Mouse (Mus musculus): ENCODE results near the gene Zdhhc15. TPM values are rescaled to one million over a fixed set of nuclear protein-coding genes. Genes with fewer than 3 reads are reported as not detected.

Gene Zdhhc15
- polyA plus RNA-seq, 1 experiment = 0.57 TPM

- no peak for TF ChIP-seq CEBPB (IDR thresholded peaks at IDR 0.05; ENCODE audit: low read depth)
- TF ChIP-seq USF1 (IDR thresholded peaks at IDR 0.05; ENCODE audit: low read depth) = no peak
- no peak for TF ChIP-seq CTCF (IDR thresholded peaks at IDR 0.05; ENCODE audit: control insufficient read depth, insufficient read depth, insufficient read length)
- no peak for TF ChIP-seq MYOD1 (IDR thresholded peaks at IDR 0.05; ENCODE audit: control insufficient read depth, insufficient read length, low read depth)
- no peak for TF ChIP-seq MAX (IDR thresholded peaks at IDR 0.05)
- TF ChIP-seq FOSL1 (IDR thresholded peaks at IDR 0.05; ENCODE audit: insufficient read depth, low read length, poor library complexity, severe bottlenecking) = no peak
- H3K79me2 ChIP-seq (ENCODE audit: control insufficient read depth, insufficient read depth) = no peaks in the 10 kb centered on the region
- no peaks in the 10 kb centered on the region for H3K27me3 ChIP-seq (ENCODE audit: control insufficient read depth, insufficient read depth, insufficient read length)
- H3ac ChIP-seq (ENCODE audit: control insufficient read depth, insufficient read length, low read depth) = no peak overlapping the region
- no peak overlapping the region for H3K4me3 ChIP-seq (ENCODE audit: insufficient read depth, poor library complexity, severe bottlenecking)
- no peaks in the 10 kb centered on the region for H3K79me3 ChIP-seq (ENCODE audit: low read depth)
- H3K36me3 ChIP-seq (ENCODE audit: control insufficient read depth, insufficient read depth) = no peaks in the 10 kb centered on the region
Observed at GRCm38 (mm10) chrX:104573946-104574345, 96.9 kb downstream of the Zdhhc15 start.

GRCm38 (mm10) chrX:104567497-104567896 lies 103.4 kb downstream of the Zdhhc15 start:
- Histone ChIP-seq H3K79me3 (ENCODE audit: low read depth) (no peaks in the 10 kb centered on the region), H3ac (ENCODE audit: control insufficient read depth, insufficient read length, low read depth) (no peak overlapping the region), H3K36me3 (ENCODE audit: control insufficient read depth, insufficient read depth) (no peaks in the 10 kb centered on the region), H3K4me3 (ENCODE audit: insufficient read depth, poor library complexity, severe bottlenecking) (no peak overlapping the region), H3K27me3 (ENCODE audit: control insufficient read depth, insufficient read depth, insufficient read length) (no peaks in the 10 kb centered on the region), H3K79me2 (ENCODE audit: control insufficient read depth, insufficient read depth) (no peaks in the 10 kb centered on the region)
- TF ChIP-seq CTCF (IDR thresholded peaks at IDR 0.05; ENCODE audit: control insufficient read depth, insufficient read depth, insufficient read length) (no peak), MYOD1 (IDR thresholded peaks at IDR 0.05; ENCODE audit: control insufficient read depth, insufficient read length, low read depth) (no peak), CEBPB (IDR thresholded peaks at IDR 0.05; ENCODE audit: low read depth) (no peak), FOSL1 (IDR thresholded peaks at IDR 0.05; ENCODE audit: insufficient read depth, low read length, poor library complexity, severe bottlenecking) (no peak)

- no peak overlapping the region for H3K4me3 ChIP-seq (ENCODE audit: insufficient read depth, poor library complexity, severe bottlenecking)
- no peaks in the 10 kb centered on the region for H3K36me3 ChIP-seq (ENCODE audit: control insufficient read depth, insufficient read depth)
- H3ac ChIP-seq (ENCODE audit: control insufficient read depth, insufficient read length, low read depth) = no peak overlapping the region
- H3K79me3 ChIP-seq (ENCODE audit: low read depth) = no peaks in the 10 kb centered on the region
- no peaks in the 10 kb centered on the region for H3K27me3 ChIP-seq (ENCODE audit: control insufficient read depth, insufficient read depth, insufficient read length)
- no peaks in the 10 kb centered on the region for H3K79me2 ChIP-seq (ENCODE audit: control insufficient read depth, insufficient read depth)
- no peak for TF ChIP-seq CTCF (IDR thresholded peaks at IDR 0.05; ENCODE audit: control insufficient read depth, insufficient read depth, insufficient read length)
- TF ChIP-seq MYOD1 (IDR thresholded peaks at IDR 0.05; ENCODE audit: control insufficient read depth, insufficient read length, low read depth) = no peak
- TF ChIP-seq CEBPB (IDR thresholded peaks at IDR 0.05; ENCODE audit: low read depth) = no peak
- TF ChIP-seq USF1 (IDR thresholded peaks at IDR 0.05; ENCODE audit: low read depth) = no peak
- no peak for TF ChIP-seq MAX (IDR thresholded peaks at IDR 0.05)
- no peak for TF ChIP-seq MYOG (IDR thresholded peaks at IDR 0.05; ENCODE audit: control insufficient read depth, extremely low read depth, insufficient read length)
- no peak for TF ChIP-seq FOSL1 (IDR thresholded peaks at IDR 0.05; ENCODE audit: insufficient read depth, low read length, poor library complexity, severe bottlenecking)
Observed at GRCm38 (mm10) chrX:104545283-104545682, 125.6 kb downstream of the Zdhhc15 start.

- TF ChIP-seq MAX (IDR thresholded peaks at IDR 0.05) (no peak), USF1 (IDR thresholded peaks at IDR 0.05; ENCODE audit: low read depth) (no peak), MYOD1 (IDR thresholded peaks at IDR 0.05; ENCODE audit: control insufficient read depth, insufficient read length, low read depth) (no peak), CEBPB (IDR thresholded peaks at IDR 0.05; ENCODE audit: low read depth) (no peak), MYOG (IDR thresholded peaks at IDR 0.05; ENCODE audit: control insufficient read depth, extremely low read depth, insufficient read length) (no peak), CTCF (IDR thresholded peaks at IDR 0.05; ENCODE audit: control insufficient read depth, insufficient read depth, insufficient read length) (no peak), FOSL1 (IDR thresholded peaks at IDR 0.05; ENCODE audit: insufficient read depth, low read length, poor library complexity, severe bottlenecking) (no peak)
- no peaks in the 10 kb centered on the region for H3K79me2 ChIP-seq (ENCODE audit: control insufficient read depth, insufficient read depth)
- no peaks in the 10 kb centered on the region for H3K27me3 ChIP-seq (ENCODE audit: control insufficient read depth, insufficient read depth, insufficient read length)
- H3ac ChIP-seq (ENCODE audit: control insufficient read depth, insufficient read length, low read depth) = no peak overlapping the region
- no peak overlapping the region for H3K4me3 ChIP-seq (ENCODE audit: insufficient read depth, poor library complexity, severe bottlenecking)
- H3K36me3 ChIP-seq (ENCODE audit: control insufficient read depth, insufficient read depth) = no peaks in the 10 kb centered on the region
- H3K79me3 ChIP-seq (ENCODE audit: low read depth) = no peaks in the 10 kb centered on the region
Observed at GRCm38 (mm10) chrX:104543919-104544595, 126.8 kb downstream of the Zdhhc15 start.

- Histone ChIP-seq H3K79me3 (ENCODE audit: low read depth) (no peaks in the 10 kb centered on the region), H3K4me3 (ENCODE audit: insufficient read depth, poor library complexity, severe bottlenecking) (no peak overlapping the region), H3K36me3 (ENCODE audit: control insufficient read depth, insufficient read depth) (no peaks in the 10 kb centered on the region), H3ac (ENCODE audit: control insufficient read depth, insufficient read length, low read depth) (no peak overlapping the region), H3K79me2 (ENCODE audit: control insufficient read depth, insufficient read depth) (no peaks in the 10 kb centered on the region), H3K27me3 (ENCODE audit: control insufficient read depth, insufficient read depth, insufficient read length) (no peaks in the 10 kb centered on the region)
- TF ChIP-seq MYOG (IDR thresholded peaks at IDR 0.05; ENCODE audit: control insufficient read depth, extremely low read depth, insufficient read length) (no peak), MYOD1 (IDR thresholded peaks at IDR 0.05; ENCODE audit: control insufficient read depth, insufficient read length, low read depth) (no peak), USF1 (IDR thresholded peaks at IDR 0.05; ENCODE audit: low read depth) (no peak), CEBPB (IDR thresholded peaks at IDR 0.05; ENCODE audit: low read depth) (no peak), FOSL1 (IDR thresholded peaks at IDR 0.05; ENCODE audit: insufficient read depth, low read length, poor library complexity, severe bottlenecking) (no peak), CTCF (IDR thresholded peaks at IDR 0.05; ENCODE audit: control insufficient read depth, insufficient read depth, insufficient read length) (no peak), MAX (IDR thresholded peaks at IDR 0.05) (no peak)
Observed at GRCm38 (mm10) chrX:104542635-104543034, 128.2 kb downstream of the Zdhhc15 start.

- Histone ChIP-seq H3K36me3 (ENCODE audit: control insufficient read depth, insufficient read depth) (peaks cover 5% of the 10 kb centered on the region), H3K27me3 (ENCODE audit: control insufficient read depth, insufficient read depth, insufficient read length) (no peaks in the 10 kb centered on the region), H3K4me3 (ENCODE audit: insufficient read depth, poor library complexity, severe bottlenecking) (no peak overlapping the region), H3K79me2 (ENCODE audit: control insufficient read depth, insufficient read depth) (no peaks in the 10 kb centered on the region), H3ac (ENCODE audit: control insufficient read depth, insufficient read length, low read depth) (no peak overlapping the region), H3K79me3 (ENCODE audit: low read depth) (no peaks in the 10 kb centered on the region)
- no peak for TF ChIP-seq CTCF (IDR thresholded peaks at IDR 0.05; ENCODE audit: control insufficient read depth, insufficient read depth, insufficient read length)
- no peak for TF ChIP-seq MYOD1 (IDR thresholded peaks at IDR 0.05; ENCODE audit: control insufficient read depth, insufficient read length, low read depth)
Observed at GRCm38 (mm10) chrX:104501765-104502164, 169.1 kb downstream of the Zdhhc15 start.
